Mouse (Mus musculus) megakaryocyte, embryonic 14.5 days (primary cell): ENCODE measurements around the gene Siae.

Source experiments
- FLI1 ChIP-seq: IDR thresholded peaks from 2 replicates; pipeline ENCODE4 v1.6.1; 2012; ENCODE audit warnings: low read length, inconsistent platforms, mixed read lengths
- GATA1 ChIP-seq: IDR thresholded peaks from 3 replicates; pipeline ENCODE4 v1.6.1; 2012; ENCODE audit warnings: mixed read lengths, low read length, inconsistent platforms, borderline replicate concordance

DNA sequence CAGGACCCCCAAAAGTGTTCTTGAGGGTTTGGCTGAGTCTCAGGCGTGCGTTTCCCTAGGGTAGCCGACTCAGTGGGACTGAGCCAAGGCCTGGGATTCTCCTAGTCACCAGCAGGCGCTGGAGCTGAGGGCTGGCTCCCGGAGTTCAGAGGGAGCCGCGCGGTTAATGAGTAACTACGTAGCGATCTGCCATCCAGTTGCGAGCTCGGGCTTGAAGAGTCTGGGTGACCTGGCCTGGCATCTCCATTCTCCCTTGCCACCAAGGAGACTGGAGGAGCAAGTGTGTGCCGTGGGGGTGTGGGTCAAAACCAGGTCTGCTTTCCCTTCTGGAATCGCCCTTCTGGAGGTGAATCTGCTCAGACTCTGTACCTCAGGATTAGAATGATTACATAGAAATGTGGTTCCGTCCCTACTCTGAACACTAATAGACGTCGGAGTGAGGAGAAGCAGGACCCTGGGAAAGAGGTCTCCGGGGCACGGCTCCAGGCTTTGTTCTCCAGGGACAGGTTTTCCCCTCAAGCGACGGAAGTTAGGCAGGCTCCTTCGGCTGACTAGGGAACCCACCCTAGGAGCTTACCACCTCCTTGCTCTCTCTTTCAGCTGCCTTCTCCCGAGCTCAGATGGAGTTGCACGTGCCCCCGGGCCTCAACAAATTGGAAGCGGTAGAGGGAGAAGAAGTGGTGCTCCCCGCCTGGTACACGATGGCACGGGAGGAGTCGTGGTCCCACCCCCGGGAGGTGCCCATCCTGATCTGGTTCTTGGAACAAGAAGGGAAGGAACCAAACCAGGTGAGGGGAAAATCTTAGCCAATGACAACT is 24.4 kb upstream of the Siae start:
- no peak for TF ChIP-seq GATA1
- TF ChIP-seq FLI1 = no peak
